Mouse (Mus musculus) brain, adult 10 weeks (tissue): Measurements from ENCODE around the gene Pank4. TPM values are rescaled to one million over a fixed set of nuclear protein-coding genes. Genes with fewer than 3 reads are reported as not detected.

Source experiments
- polyA plus RNA-seq: library from polyadenylated mRNA; stranded (reverse); fragments of 350-450 nt; fragmentation: Illumina TruSeq; extraction: RNeasy Lipid Tissue Mini Kit (QIAGEN cat#74804); gene quantifications from one replicate; pipeline ENCODE4 v1.2.3, GENCODE M21; 2015; ENCODE audit warnings: low read depth, low replicate concordance

The Pank4 gene
- polyA plus RNA-seq, result 40.8 TPM

GRCm38 (mm10) chr4:154963901-154964580 is at the start of gene Pank4:
Gene Pank4, plus strand, starts transcription at chr4:154964123.

GRCm38 (mm10) chr4:154928395-154929087 is 35.4 kb upstream of the Pank4 start, which contains the start of gene Tnfrsf14:
Gene Tnfrsf14, minus strand, starts transcription at chr4:154928563.

DNA sequence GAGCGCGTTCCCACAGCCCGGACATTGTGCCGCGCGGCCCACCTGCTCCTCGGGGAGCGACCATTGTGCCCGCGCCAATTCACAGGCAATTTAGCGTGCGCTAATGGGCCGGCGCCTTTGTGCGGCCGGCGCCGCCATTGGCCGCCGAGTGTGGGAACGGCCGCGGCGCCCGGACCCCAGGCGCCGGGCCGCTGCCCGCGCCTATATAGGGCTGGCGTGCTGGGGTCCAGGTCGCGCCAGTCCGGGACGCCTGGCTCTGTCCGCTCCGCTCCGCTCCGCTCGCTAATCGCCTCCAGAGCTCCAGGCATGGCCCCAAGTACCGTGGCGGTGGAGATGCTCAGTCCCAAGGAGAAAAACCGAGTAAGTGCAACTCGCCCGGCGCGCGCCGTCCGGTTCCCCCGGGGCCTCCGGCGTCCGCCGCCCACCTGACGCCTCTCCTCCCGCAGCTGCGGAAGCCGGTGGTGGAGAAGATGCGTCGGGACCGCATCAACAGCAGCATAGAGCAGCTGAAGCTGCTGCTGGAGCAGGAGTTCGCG is 3.2 kb upstream of the Pank4 start, which contains the start of gene Hes5:
Gene Hes5, plus strand, starts transcription at position 234 of the 536 bp plus-strand sequence.

Other genes starting within 250 kb of the Pank4 start
- gene Ttc34, start 126.7 kb upstream of the Pank4 start, polyA plus RNA-seq, result 1.9 TPM
- 1.0 TPM for gene Mmel1, start 94.5 kb upstream of the Pank4 start, polyA plus RNA-seq
- 187 TPM for gene Fam213b, start 65.0 kb upstream of the Pank4 start, polyA plus RNA-seq
- gene Tnfrsf14, start 35.6 kb upstream of the Pank4 start, polyA plus RNA-seq, result 2.1 TPM
- 18.1 TPM for gene Hes5, start 3.2 kb upstream of the Pank4 start, polyA plus RNA-seq
- gene Plch2, start 92.7 kb downstream of the Pank4 start, polyA plus RNA-seq, result 45.2 TPM
- gene Pex10, start 102.9 kb downstream of the Pank4 start, polyA plus RNA-seq, result 14.3 TPM
- gene Rer1, start 122.3 kb downstream of the Pank4 start, polyA plus RNA-seq, result 117 TPM
- gene Morn1, start 122.5 kb downstream of the Pank4 start, polyA plus RNA-seq, result 8.5 TPM